Mouse (Mus musculus) testis, adult 2 months (tissue): ENCODE measurements around the gene Zranb1.

Source experiments
- CTCF ChIP-seq: fragments of 200-500 bp; IDR thresholded peaks from 2 replicates; pipeline ENCODE4 v1.5.1; 2012; ENCODE audit warnings: low read depth, mild to moderate bottlenecking, inconsistent platforms, low read length, moderate library complexity; ENCODE audit not compliant: control insufficient read depth, insufficient read depth, insufficient replicate concordance
- POLR2A ChIP-seq: fragments of 200-500 bp; IDR thresholded peaks from 2 replicates; pipeline ENCODE4 v1.6.1; 2012; ENCODE audit warnings: low read depth, mild to moderate bottlenecking, inconsistent platforms, low read length, moderate library complexity; ENCODE audit not compliant: control insufficient read depth

- TF ChIP-seq CTCF (no peak), POLR2A (no peak)
Observed at GRCm38 (mm10) chr7:132950613-132951012, 19.7 kb downstream of the Zranb1 start.
